Mouse (Mus musculus): ENCODE data around the gene Junb. TPM values are rescaled to one million over a fixed set of nuclear protein-coding genes. Genes with fewer than 3 reads are reported as not detected.
A peak's percentile ranks its signal among the peaks of the same experiment; 100 is the strongest.

The Junb gene
- total and polyA plus RNA-seq, 3 experiments, result 41.6 to 72.7 TPM; not detected in 1

DNA sequence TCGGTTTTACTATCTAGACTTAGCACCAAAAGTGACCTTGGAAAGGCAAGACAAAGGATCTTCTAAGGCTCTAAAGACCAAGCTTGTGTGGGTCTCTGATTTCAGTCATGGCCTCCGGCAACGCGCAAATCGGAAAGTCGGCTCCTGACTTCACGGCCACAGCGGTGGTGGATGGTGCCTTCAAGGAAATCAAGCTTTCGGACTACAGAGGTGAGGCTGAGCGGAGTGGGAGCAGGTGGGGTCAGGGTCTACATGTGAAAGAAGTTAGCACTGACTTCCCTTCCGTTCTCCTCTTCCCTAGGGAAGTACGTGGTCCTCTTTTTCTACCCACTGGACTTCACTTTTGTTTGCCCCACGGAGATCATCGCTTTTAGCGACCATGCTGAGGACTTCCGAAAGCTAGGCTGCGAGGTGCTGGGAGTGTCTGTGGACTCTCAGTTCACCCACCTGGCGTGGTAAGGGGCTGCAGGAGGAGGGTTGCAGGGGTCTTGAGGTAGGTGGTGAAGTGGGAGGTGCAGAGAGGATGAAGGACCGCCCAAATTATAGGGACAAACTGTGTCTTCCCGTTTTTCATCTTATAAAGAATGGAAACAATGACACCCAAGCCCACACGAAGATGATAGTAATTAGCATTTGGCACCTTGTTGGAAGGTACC is 8.3 kb downstream of the Junb start:
- no peak for TF ChIP-seq POLR2AphosphoS2 (IDR thresholded peaks at IDR 0.05; ENCODE audit: low read length)
- TF ChIP-seq RCOR1 (IDR thresholded peaks at IDR 0.05; ENCODE audit: low read depth, low read length), result no peak
- TF ChIP-seq POLR2AphosphoS5 (IDR thresholded peaks at IDR 0.05; ENCODE audit: borderline replicate concordance, low read depth, low read length), result no peak
- TF ChIP-seq CHD1 (IDR thresholded peaks at IDR 0.05; ENCODE audit: low read depth, low read length), result 0 out of 2 replicates have a peak, but pooled peaks have one; percentile 13
- no peak for TF ChIP-seq UBTF (IDR thresholded peaks at IDR 0.05; ENCODE audit: borderline replicate concordance, insufficient read depth, low read depth, low read length)
- TF ChIP-seq ZMIZ1 (IDR thresholded peaks at IDR 0.05; ENCODE audit: low read depth, low read length), result no peak
- no peak for TF ChIP-seq POLR2A (IDR thresholded peaks at IDR 0.05; ENCODE audit: control insufficient read depth in 1 of 2, insufficient read depth in 1 of 2, low read depth in 1 of 2, low read length in 2 of 2, poor library complexity in 1 of 2)
- TF ChIP-seq RAD21 (IDR thresholded peaks at IDR 0.05; ENCODE audit: low read depth, low read length), result no peak
- TF ChIP-seq HCFC1 (IDR thresholded peaks at IDR 0.05; ENCODE audit: low read depth, low read length), result no peak
- TF ChIP-seq ETS1 (IDR thresholded peaks at IDR 0.05; ENCODE audit: low read depth, low read length), result 0 out of 2 replicates have a peak, but pooled peaks have one; percentile 3
- no peak for TF ChIP-seq BHLHE40 (IDR thresholded peaks at IDR 0.05; ENCODE audit: borderline replicate concordance, low read depth, low read length)
- TF ChIP-seq ZC3H11A (IDR thresholded peaks at IDR 0.05; ENCODE audit: low read depth, low read length), result no peak
- TF ChIP-seq MAX (IDR thresholded peaks at IDR 0.05; ENCODE audit: low read length), result no peak
- TF ChIP-seq CHD2 (IDR thresholded peaks at IDR 0.05; ENCODE audit: low read length), result no peak
- TF ChIP-seq SIN3A (IDR thresholded peaks at IDR 0.05; ENCODE audit: low read length), result no peak
- Histone ChIP-seq H3K4me1 (ENCODE audit: control insufficient read depth in 1 of 2, insufficient read depth in 2 of 2, low read length in 2 of 2) (peaks cover 7 to 42% of the 10 kb centered on the region in 2 experiments), H3K4me3 (ENCODE audit: control insufficient read depth in 1 of 2, insufficient read depth in 1 of 2, low read depth in 2 of 2, low read length in 2 of 2) (peak overlapping the region; percentile 65 to 73), H3K27me3 (ENCODE audit: control insufficient read depth in 1 of 2, insufficient read depth in 2 of 2, low read length in 2 of 2) (no peaks in the 10 kb centered on the region), H3K9ac (ENCODE audit: control insufficient read depth, low read depth, low read length, poor library complexity, severe bottlenecking) (peak overlapping the region; percentile 91), H3K27ac (ENCODE audit: control insufficient read depth, low read depth, low read length) (peak overlapping the region; percentile 84), H3K36me3 (ENCODE audit: control insufficient read depth in 1 of 2, insufficient read depth in 2 of 2, low read length in 2 of 2) (peaks cover 4 to 35% of the 10 kb centered on the region in 2 experiments; a peak in 3 of 4 replicates), H3K79me2 (ENCODE audit: control insufficient read depth, insufficient read depth, low read length, poor library complexity) (peaks cover 22% of the 10 kb centered on the region), H3K9me3 (replicated peaks; ENCODE audit: insufficient read depth, low read length) (no peaks in the 10 kb centered on the region)
- DNase-seq (ENCODE audit: low read depth, low spot score), result no peak

DNA sequence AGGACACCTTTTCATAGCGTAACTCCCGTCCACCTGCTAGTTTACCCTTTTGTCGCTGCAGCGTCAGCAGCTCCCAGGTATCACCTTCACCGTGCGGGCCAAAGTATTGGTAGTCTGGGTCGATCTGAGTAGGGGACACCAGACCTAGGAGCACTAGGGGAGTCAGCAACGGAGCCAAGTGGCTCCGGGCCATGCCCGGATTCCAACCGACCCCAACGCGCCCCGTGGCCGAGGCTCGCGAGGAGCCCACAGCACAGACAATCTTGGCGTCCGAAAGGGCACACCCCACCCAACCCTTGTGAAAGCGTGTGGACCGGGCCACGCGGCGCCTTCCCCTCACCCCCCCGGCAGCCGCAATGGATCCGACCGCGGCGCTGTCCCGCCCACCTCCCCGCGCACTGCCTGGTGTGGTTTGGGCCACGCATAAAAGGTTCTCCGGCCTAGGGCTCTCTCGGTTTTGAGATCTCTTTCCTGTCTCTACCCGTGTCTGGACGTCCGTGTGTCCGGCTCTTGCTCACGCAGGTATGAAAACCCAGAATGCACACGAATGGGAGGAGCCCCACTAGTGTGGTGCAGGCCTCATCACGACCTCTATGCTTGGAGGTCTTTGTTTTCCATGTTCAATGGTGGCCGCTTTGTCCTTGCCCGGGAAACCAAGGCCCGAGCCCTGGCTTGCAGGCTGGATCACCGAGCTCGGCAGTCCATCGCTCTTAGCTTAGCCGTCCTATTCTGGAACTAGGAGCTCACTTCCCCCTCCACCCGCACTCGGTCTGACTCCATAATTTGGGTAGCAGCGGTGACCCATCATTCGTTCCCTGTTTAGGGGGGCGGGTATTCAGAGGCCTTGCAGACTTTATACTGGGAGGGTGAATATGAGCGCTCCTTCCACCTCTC is 9.0 kb downstream of the Junb start, which contains the start of the genes Gm49661, Prdx2 and Rnaseh2a:
Gm49661 (minus strand) TSS at position 193 of the 894 bp plus-strand sequence.
Prdx2 (plus strand) TSS at position 347 of the 894 bp plus-strand sequence.
Rnaseh2a (minus strand) TSS at position 527 of the 894 bp plus-strand sequence.
- peak within 1 kb of the TSS; percentile 84 for H3K27ac ChIP-seq (ENCODE audit: control insufficient read depth, low read depth, low read length)
- peaks cover 4 to 35% of the 10 kb centered on the region in 2 experiments; a peak in 3 of 4 replicates for H3K36me3 ChIP-seq (ENCODE audit: control insufficient read depth in 1 of 2, insufficient read depth in 2 of 2, low read length in 2 of 2)
- DNase-seq (ENCODE audit: low read depth, low spot score), result peak; percentile 83
- H3K9me3 ChIP-seq (replicated peaks; ENCODE audit: insufficient read depth, low read length), result no peaks in the 10 kb centered on the region
- H3K4me3 ChIP-seq (ENCODE audit: control insufficient read depth in 1 of 2, insufficient read depth in 1 of 2, low read depth in 2 of 2, low read length in 2 of 2), result peak within 1 kb of the TSS; percentile 65 to 73
- H3K79me2 ChIP-seq (ENCODE audit: control insufficient read depth, insufficient read depth, low read length, poor library complexity), result peaks cover 22% of the 10 kb centered on the region
- H3K27me3 ChIP-seq (ENCODE audit: control insufficient read depth in 1 of 2, insufficient read depth in 2 of 2, low read length in 2 of 2), result no peaks in the 10 kb centered on the region
- peaks cover 7 to 42% of the 10 kb centered on the region in 2 experiments for H3K4me1 ChIP-seq (ENCODE audit: control insufficient read depth in 1 of 2, insufficient read depth in 2 of 2, low read length in 2 of 2)
- peak within 1 kb of the TSS; percentile 91 for H3K9ac ChIP-seq (ENCODE audit: control insufficient read depth, low read depth, low read length, poor library complexity, severe bottlenecking)
- peak; percentile 91 for TF ChIP-seq TBP (IDR thresholded peaks at IDR 0.05; ENCODE audit: low read depth, low read length)
- peak; percentile 90 for TF ChIP-seq MYC (IDR thresholded peaks at IDR 0.05; ENCODE audit: low read depth, low read length)
- no peak for TF ChIP-seq RAD21 (IDR thresholded peaks at IDR 0.05; ENCODE audit: low read depth, low read length)
- TF ChIP-seq POLR2AphosphoS5 (IDR thresholded peaks at IDR 0.05; ENCODE audit: borderline replicate concordance, low read depth, low read length), result no peak
- TF ChIP-seq USF1 (IDR thresholded peaks at IDR 0.05; ENCODE audit: low read depth, low read length), result no peak
- TF ChIP-seq CHD1 (IDR thresholded peaks at IDR 0.05; ENCODE audit: low read depth, low read length), result peak; percentile 98
- peak; percentile 89; the same call in 1 of the 2 replicates for TF ChIP-seq ZMIZ1 (IDR thresholded peaks at IDR 0.05; ENCODE audit: low read depth, low read length)
- TF ChIP-seq SIN3A (IDR thresholded peaks at IDR 0.05; ENCODE audit: low read length), result peak; percentile 72
- peak; percentile 6; the same call in 1 of the 2 replicates for TF ChIP-seq ETS1 (IDR thresholded peaks at IDR 0.05; ENCODE audit: low read depth, low read length)
- TF ChIP-seq HCFC1 (IDR thresholded peaks at IDR 0.05; ENCODE audit: low read depth, low read length), result peak; percentile 67
- no peak for TF ChIP-seq BHLHE40 (IDR thresholded peaks at IDR 0.05; ENCODE audit: borderline replicate concordance, low read depth, low read length)
- TF ChIP-seq POLR2AphosphoS2 (IDR thresholded peaks at IDR 0.05; ENCODE audit: low read length), result peak; percentile 81
- no peak for TF ChIP-seq SMC3 (IDR thresholded peaks at IDR 0.05; ENCODE audit: low read depth, low read length)
- no peak for TF ChIP-seq JUND (IDR thresholded peaks at IDR 0.05; ENCODE audit: low read depth, low read length)
- TF ChIP-seq MAX (IDR thresholded peaks at IDR 0.05; ENCODE audit: low read length), result peak; percentile 80
- no peak for TF ChIP-seq ELF1 (IDR thresholded peaks at IDR 0.05; ENCODE audit: low read depth, low read length)
- 0 out of 2 replicates have a peak, but pooled peaks have one; percentile 13 for TF ChIP-seq NRF1 (IDR thresholded peaks at IDR 0.05; ENCODE audit: insufficient read depth, low read depth, low read length, poor library complexity, severe bottlenecking)
- TF ChIP-seq MAZ (IDR thresholded peaks at IDR 0.05; ENCODE audit: low read depth, low read length), result peak; percentile 85
- no peak for TF ChIP-seq UBTF (IDR thresholded peaks at IDR 0.05; ENCODE audit: borderline replicate concordance, insufficient read depth, low read depth, low read length)
- TF ChIP-seq KAT2A (conservative IDR thresholded peaks at IDR 0.05; ENCODE audit: low read depth, low read length), result peak; percentile 47; the same call in 1 of the 2 replicates
- peak; percentile 95 for TF ChIP-seq NELFE (IDR thresholded peaks at IDR 0.05; ENCODE audit: low read depth, low read length)
